Mouse (Mus musculus) gastrocnemius, postnatal 10 days (tissue): Measurements from ENCODE around the gene Muc3. TPM values are rescaled to one million over a fixed set of nuclear protein-coding genes. Genes with fewer than 3 reads are reported as not detected.
A peak's percentile ranks its signal among the peaks of the same experiment; 100 is the strongest.

Experiments
- DNase-seq: peaks from one replicate; pipeline ENCODE4 v3.0.0; 2021; ENCODE audit warnings: mixed read lengths
- total RNA-seq, 2 experiments: library from RNA; stranded (reverse); gene quantifications; 2 replicates each; pipeline ENCODE4 v1.2.3; 2021

Gene Muc3
- total RNA-seq, 2 experiments from 2014 or later = not detected

GRCm38 (mm10) chr5:137093720-137094119 is 55.4 kb downstream of the Muc3 start:
- no peak for DNase-seq

DNA sequence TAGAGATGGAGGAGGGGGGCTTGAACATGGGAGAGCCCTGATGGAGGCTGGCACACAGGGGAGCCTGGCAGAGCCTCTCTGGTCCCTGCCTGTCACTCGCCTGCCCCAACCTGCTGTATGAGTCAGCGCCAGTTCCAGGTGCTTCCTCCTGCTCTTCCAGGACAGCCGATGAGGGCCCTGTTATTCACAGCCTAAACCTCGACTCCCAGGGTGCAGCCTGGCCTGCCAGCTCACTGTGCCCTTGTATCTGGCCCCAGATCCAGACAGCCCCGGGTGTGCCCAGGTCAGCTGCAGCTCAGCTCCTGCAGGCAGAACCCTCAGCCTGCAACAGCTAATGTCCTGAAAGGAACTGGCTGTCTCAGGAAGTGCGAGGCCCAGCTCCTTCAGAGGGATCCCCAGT is 57.6 kb downstream of the Muc3 start:
- no peak for DNase-seq

DNA sequence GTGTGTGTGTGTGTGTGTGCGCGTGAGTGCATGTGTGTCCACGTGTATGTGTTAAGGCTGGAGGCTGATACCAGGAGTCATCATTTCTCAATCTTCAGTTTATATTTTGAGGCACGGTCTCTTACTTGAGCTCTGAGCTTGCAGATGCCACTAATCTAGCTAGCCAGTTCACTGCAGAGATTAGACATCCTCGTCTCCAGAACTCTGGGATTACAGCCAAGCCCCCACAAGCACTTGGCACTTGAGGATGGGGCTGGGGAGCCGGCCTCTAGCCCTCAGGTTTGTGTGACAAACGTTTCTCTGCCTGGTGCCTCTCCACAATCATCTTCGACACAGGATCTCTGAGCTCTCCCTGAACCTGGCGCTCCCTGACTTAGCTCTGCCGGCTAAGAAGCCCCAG is 58.3 kb downstream of the Muc3 start:
- no peak for DNase-seq

DNA sequence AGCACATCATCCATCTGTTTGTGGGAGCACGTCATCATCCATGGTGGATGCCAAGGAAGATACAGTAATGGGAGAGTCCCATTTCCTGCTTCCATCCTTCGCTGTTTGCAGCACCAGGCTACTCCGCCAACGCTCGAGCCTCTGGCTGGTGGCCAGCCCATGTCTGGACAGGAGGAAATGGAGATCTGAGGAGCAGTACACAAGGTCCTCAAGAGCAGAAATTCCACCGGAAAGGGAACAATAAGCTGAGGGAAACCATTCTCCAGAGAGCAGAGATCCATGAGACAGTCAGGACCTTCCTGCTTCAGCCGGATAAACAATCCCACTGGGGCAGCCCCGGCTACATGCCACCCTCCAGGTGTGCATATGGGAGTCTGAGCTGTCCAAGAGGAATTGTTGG is 61.7 kb downstream of the Muc3 start:
- peak; percentile 44 for DNase-seq

GRCm38 (mm10) chr5:137085731-137086130 is 63.4 kb downstream of the Muc3 start:
- DNase-seq = no peak

DNA sequence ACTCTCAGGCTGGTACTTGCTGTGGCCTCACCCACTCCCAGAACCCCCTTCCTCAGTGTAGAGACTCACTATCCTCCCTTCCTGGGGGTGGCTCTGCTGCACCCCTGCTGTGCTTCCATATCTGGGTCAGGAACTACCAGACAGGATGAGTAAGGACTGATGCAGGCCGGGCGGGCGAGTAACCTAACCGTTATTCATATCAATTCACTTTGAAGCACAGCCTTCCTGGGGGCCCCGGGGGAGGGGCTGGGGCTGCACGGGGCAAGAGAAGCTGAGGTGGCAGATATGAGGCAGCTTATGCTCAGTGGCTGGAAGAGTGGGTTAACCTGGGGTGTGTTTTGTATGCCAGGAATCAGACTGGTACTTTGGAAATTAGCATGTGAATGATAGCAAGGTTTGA is 64.1 kb downstream of the Muc3 start:
- DNase-seq = no peak

Other genes starting within 250 kb of the Muc3 start
- gene Ift22, start 241.2 kb downstream of the Muc3 start, total RNA-seq = 1 to 10 TPM; 7.3 to 8.3 TPM
- 100 to 1,000 TPM; 151 to 154 TPM for gene Fis1, start 196.0 kb downstream of the Muc3 start, total RNA-seq
- 1 to 10 TPM; 2.5 to 2.6 TPM for gene Cldn15, start 182.7 kb downstream of the Muc3 start, total RNA-seq
- 10 to 100 TPM; 21.3 to 33.5 TPM for gene Plod3, start 162.3 kb downstream of the Muc3 start, total RNA-seq
- gene Znhit1, start 161.3 kb downstream of the Muc3 start, total RNA-seq = 10 to 100 TPM; 39.8 to 41.8 TPM
- gene Vgf, start 122.9 kb downstream of the Muc3 start, total RNA-seq = under 1 TPM; 0.21 to 0.45 TPM
- 10 to 100 TPM; 33.4 to 37.0 TPM for gene Ap1s1, start 103.2 kb downstream of the Muc3 start, total RNA-seq
- 1 to 10 TPM; 2.2 to 2.9 TPM for gene Serpine1, start 77.1 kb downstream of the Muc3 start, total RNA-seq
- 10 to 100 TPM in 1 of 2 experiments, 1 to 10 TPM in 1; 9.2 to 14.2 TPM for gene Trim56, start 33.1 kb downstream of the Muc3 start, total RNA-seq
- under 1 TPM; 0.23 to 0.59 TPM for gene Muc3a, start 63.1 kb upstream of the Muc3 start, total RNA-seq
- 10 to 100 TPM; 62.4 to 68.2 TPM for gene Ache, start 138.2 kb upstream of the Muc3 start, total RNA-seq
- gene Ufsp1, start 145.3 kb upstream of the Muc3 start, total RNA-seq = 10 to 100 TPM; 37.2 to 43.6 TPM
- 10 to 100 TPM; 58.1 to 93.2 TPM for gene Srrt, start 158.4 kb upstream of the Muc3 start, total RNA-seq
- gene Trip6, start 165.1 kb upstream of the Muc3 start, total RNA-seq = 10 to 100 TPM; 13.1 to 17.3 TPM
- gene Slc12a9, start 184.3 kb upstream of the Muc3 start, total RNA-seq = 1 to 10 TPM; 4.2 to 7.4 TPM
- gene Ephb4, start 200.8 kb upstream of the Muc3 start, total RNA-seq = 10 to 100 TPM; 30.6 to 38.8 TPM